Mouse (Mus musculus) heart, embryonic 15.5 days (tissue): ENCODE measurements around the gene Zfp382. TPM values are rescaled to one million over a fixed set of nuclear protein-coding genes. Genes with fewer than 3 reads are reported as not detected.
A peak's percentile ranks its signal among the peaks of the same experiment; 100 is the strongest.
"Not testable (repeated sequence)": the region's sequence is repeated elsewhere in the genome, so short reads cannot be mapped to it uniquely, and the experiment has no call there.

Experiments
- ATAC-seq: fragments of 200-750 bp; cut with Nextera tagmentation; replicated peaks from 2 replicates; pipeline ENCODE4 v1.8.0; 2017; ENCODE audit warnings: low read depth, moderate TSS enrichment; ENCODE audit not compliant: insufficient number of reproducible peaks, insufficient read depth, low FRiP score
- H3K27ac ChIP-seq: fragments of 300-500 bp; sonication (generic); 2 replicates; pipeline ENCODE4 v1.5.1; 2015; ENCODE audit warnings: mild to moderate bottlenecking, inconsistent platforms
- H3K27me3 ChIP-seq: fragments of 300-500 bp; sonication (generic); 2 replicates; pipeline ENCODE4 v1.6.1; 2015; ENCODE audit warnings: inconsistent platforms
- H3K36me3 ChIP-seq: fragments of 300-500 bp; sonication (generic); 2 replicates; pipeline ENCODE4 v1.6.1; 2015; ENCODE audit warnings: mild to moderate bottlenecking, inconsistent platforms
- H3K4me1 ChIP-seq: fragments of 300-500 bp; sonication (generic); replicated peaks from 2 replicates; pipeline ENCODE4 v1.6.1; 2015; ENCODE audit warnings: inconsistent platforms
- H3K4me2 ChIP-seq: fragments of 300-500 bp; sonication (generic); 2 replicates; pipeline ENCODE4 v1.6.1; 2015; ENCODE audit warnings: inconsistent platforms, mild to moderate bottlenecking, moderate library complexity
- H3K4me3 ChIP-seq: fragments of 300-500 bp; sonication (generic); 2 replicates; pipeline ENCODE4 v1.5.1; 2015; ENCODE audit warnings: mild to moderate bottlenecking, inconsistent platforms
- H3K9ac ChIP-seq: fragments of 300-500 bp; sonication (generic); 2 replicates; pipeline ENCODE4 v1.6.1; 2015; ENCODE audit warnings: mild to moderate bottlenecking, inconsistent platforms
- H3K9me3 ChIP-seq: fragments of 300-500 bp; sonication (generic); replicated peaks from 2 replicates; pipeline ENCODE4 v1.6.1; 2016; ENCODE audit warnings: inconsistent platforms
- WGBS: fragments of 180-500 bp; shearing (Covaris S2); methylation state at CpG from one replicate; pipeline ENCODE4 v1.1.7; 2015; ENCODE audit warnings: mixed read lengths; 5-methylcytosine and 5-hydroxymethylcytosine counted together
- polyA plus RNA-seq: library from polyadenylated mRNA; unstranded; fragments of >200 nt; fragmentation: Nextera tagmentation; extraction: Ambion mirVana; gene quantifications from 2 replicates; pipeline ENCODE4 v1.2.1, GENCODE M21; 2015

Gene Zfp382
- polyA plus RNA-seq, 1 experiment from 2014 or later, result 10.0 TPM

DNA sequence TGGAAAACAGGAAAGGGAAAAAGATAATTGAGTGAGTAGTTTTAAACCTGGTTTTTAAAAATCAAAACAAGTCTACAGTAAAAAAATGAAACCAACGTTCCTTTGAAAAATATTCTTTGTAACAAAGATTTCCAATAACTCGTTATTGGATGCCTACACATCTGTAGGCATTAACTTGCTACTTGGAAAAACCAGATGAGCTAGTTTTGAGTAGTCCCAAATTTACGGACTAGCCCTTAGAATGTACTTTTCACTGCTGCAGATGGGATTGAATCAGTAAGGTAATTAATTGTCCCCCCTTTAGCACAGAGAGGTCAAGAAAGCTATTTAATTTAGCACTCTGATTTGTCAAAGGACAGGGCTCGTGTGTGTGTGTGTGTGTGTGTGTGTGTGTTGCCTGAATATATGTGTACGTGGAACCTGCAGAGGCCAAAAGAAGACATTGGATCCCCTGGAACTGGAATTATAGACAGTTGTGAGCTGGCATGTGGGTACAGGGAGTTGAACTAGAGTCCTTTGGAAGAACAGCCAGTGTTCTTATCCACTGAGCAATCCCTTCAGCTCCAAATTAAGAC is 26.1 kb upstream of the Zfp382 start:
- Histone ChIP-seq H3K4me1 (peaks cover 29% of the 10 kb centered on the region), H3K27me3 (no peaks in the 10 kb centered on the region), H3K36me3 (peaks cover 22% of the 10 kb centered on the region), H3K4me3 (peak overlapping the region; percentile 86), H3K9me3 (no peaks in the 10 kb centered on the region), H3K4me2 (peak overlapping the region; percentile 74), H3K9ac (peak overlapping the region; percentile 45), H3K27ac (peak overlapping the region; percentile 99)
- ATAC-seq, result no peak
- 4% methylated on average over 5 of the region's 5 CpGs for WGBS

GRCm38 (mm10) chr7:30099297-30099696 is 22.4 kb upstream of the Zfp382 start:
- Histone ChIP-seq H3K27ac (no peak overlapping the region), H3K27me3 (no peaks in the 10 kb centered on the region), H3K36me3 (peaks cover 53% of the 10 kb centered on the region), H3K4me3 (no peak overlapping the region), H3K9me3 (peaks cover 4% of the 10 kb centered on the region; the same call in 1 of the 2 replicates), H3K4me2 (no peak overlapping the region), H3K9ac (no peak overlapping the region), H3K4me1 (peaks cover 24% of the 10 kb centered on the region)
- ATAC-seq, result no peak
- 82% methylated on average over 13 of the region's 13 CpGs for WGBS

GRCm38 (mm10) chr7:30116076-30116475 is 5.7 kb upstream of the Zfp382 start:
- Histone ChIP-seq H3K27ac (no peak overlapping the region), H3K4me2 (no peak overlapping the region), H3K9me3 (peaks cover 4% of the 10 kb centered on the region; the same call in 1 of the 2 replicates), H3K36me3 (no peaks in the 10 kb centered on the region), H3K27me3 (no peaks in the 10 kb centered on the region), H3K4me1 (peaks cover 7% of the 10 kb centered on the region; the same call in 1 of the 2 replicates), H3K9ac (no peak overlapping the region), H3K4me3 (no peak overlapping the region)
- 90% methylated on average over 5 of the region's 5 CpGs for WGBS
- ATAC-seq, result no peak

DNA sequence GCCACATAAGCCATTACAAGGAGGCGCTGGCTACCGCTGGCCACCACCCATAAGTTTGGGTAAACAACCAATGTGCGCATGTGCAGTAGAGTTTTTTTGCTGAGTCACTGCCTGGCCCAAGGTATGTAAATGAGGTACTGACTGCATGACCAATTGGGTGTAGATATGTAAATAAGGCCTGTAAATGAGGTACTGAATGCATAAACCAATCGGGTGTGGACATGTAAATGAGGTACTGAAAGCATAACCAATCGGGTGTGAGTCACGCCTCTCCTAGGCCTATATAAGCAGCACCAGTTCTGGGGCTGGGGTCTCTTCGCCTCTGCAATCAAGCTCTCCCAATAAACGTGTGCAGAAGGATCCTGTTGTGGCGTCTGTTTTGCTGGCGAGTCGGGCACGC is 3.8 kb upstream of the Zfp382 start:
- H3K27me3 ChIP-seq, H3K4me2 ChIP-seq, H3K27ac ChIP-seq, H3K36me3 ChIP-seq, H3K9me3 ChIP-seq, ATAC-seq, H3K9ac ChIP-seq, H3K4me3 ChIP-seq, H3K4me1 ChIP-seq: not testable (repeated sequence)
- WGBS, result 90% methylated on average over 12 of the region's 12 CpGs

- H3K9ac ChIP-seq, result peak overlapping the region; percentile 83
- H3K4me3 ChIP-seq, result peak overlapping the region; percentile 93
- no peaks in the 10 kb centered on the region for H3K9me3 ChIP-seq
- H3K4me1 ChIP-seq, result peaks cover 3% of the 10 kb centered on the region; the same call in 1 of the 2 replicates
- peak overlapping the region; percentile 91 for H3K27ac ChIP-seq
- ATAC-seq, result no peak; the same call in 1 of the 2 replicates
- peak overlapping the region; percentile 92 for H3K4me2 ChIP-seq
- H3K36me3 ChIP-seq, result peaks cover 17% of the 10 kb centered on the region
- no peaks in the 10 kb centered on the region for H3K27me3 ChIP-seq
- WGBS, result 4% methylated on average over 15 of the region's 15 CpGs
These were observed 417 bp downstream of the Zfp382 start for GRCm38 (mm10) chr7:30122188-30122530.

DNA sequence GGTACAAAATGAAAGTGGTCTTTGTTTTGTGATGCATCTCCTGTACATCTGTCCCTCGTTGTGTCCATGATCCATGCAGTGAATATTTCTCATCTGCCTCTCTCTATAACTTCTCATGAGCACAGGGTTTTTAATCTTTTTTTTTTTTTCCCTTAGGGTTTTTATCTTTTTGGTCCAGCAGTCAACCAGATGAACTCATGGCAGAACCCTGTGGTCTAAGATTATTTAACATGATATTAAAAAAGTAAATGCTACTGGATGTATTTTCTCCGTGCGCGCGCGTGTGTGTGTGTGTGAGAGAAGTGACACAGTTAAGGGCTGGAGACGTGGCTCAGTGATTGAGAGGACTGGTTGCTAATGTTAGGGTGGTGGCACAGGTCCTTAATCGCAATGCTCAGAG is 8.2 kb downstream of the Zfp382 start:
- Histone ChIP-seq H3K4me1 (no peaks in the 10 kb centered on the region), H3K9ac (no peak overlapping the region), H3K4me2 (no peak overlapping the region), H3K36me3 (peaks cover 88% of the 10 kb centered on the region), H3K27ac (no peak overlapping the region), H3K4me3 (no peak overlapping the region), H3K27me3 (no peaks in the 10 kb centered on the region), H3K9me3 (no peaks in the 10 kb centered on the region; the same call in 1 of the 2 replicates)
- ATAC-seq, result no peak
- 96% methylated on average over 8 of the region's 8 CpGs for WGBS

DNA sequence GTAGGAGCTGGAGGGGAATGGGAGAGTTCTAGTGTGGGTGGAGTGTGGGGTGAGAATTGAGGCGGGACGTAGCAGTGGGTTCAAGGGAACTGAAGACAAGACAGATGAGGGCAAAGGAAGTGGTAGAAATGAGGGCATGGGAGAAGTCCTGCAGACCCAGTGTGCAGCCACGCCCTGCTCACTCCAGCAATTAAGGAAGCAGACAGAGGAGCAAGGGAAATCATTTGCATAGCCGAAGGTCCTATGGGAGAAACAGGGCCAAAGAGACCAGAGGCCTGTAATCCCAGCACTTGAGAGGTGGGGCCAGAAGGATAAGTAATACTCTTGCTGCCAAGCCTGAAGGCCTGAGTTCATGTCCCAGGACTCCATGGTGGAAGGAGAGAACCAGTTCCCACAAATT is 10.7 kb downstream of the Zfp382 start:
- Histone ChIP-seq H3K27me3 (no peaks in the 10 kb centered on the region), H3K36me3 (peaks cover 89% of the 10 kb centered on the region), H3K9me3 (no peaks in the 10 kb centered on the region; the same call in 1 of the 2 replicates), H3K9ac (no peak overlapping the region), H3K27ac (no peak overlapping the region), H3K4me3 (no peak overlapping the region), H3K4me2 (no peak overlapping the region), H3K4me1 (no peaks in the 10 kb centered on the region)
- ATAC-seq, result no peak
- WGBS, result 90% methylated on average over 4 of the region's 4 CpGs

DNA sequence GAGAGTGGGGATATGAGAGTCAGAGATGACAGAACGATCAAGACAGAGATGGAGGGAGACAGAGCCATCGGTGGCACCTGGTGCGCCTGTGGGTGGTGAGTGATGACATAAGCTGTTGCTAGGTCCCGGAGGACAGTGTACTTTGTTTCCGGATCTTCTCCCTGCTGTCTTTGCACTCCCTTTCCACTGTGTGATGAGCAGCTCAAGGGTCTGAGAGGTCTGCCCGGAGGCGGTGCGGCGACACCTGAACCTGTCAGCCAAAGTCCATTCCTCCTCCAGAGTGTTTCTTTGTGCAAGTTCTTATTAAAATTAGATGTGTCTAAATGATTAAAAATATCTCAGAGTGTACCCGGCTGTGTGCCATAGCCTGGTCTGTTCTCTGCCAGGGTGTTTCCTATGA is 15.1 kb downstream of the Zfp382 start:
- H3K9me3 ChIP-seq, result no peaks in the 10 kb centered on the region; the same call in 1 of the 2 replicates
- WGBS, result 82% methylated on average over 10 of the region's 10 CpGs
- no peaks in the 10 kb centered on the region for H3K4me1 ChIP-seq
- H3K27me3 ChIP-seq, result no peaks in the 10 kb centered on the region
- H3K4me3 ChIP-seq, result no peak overlapping the region
- H3K27ac ChIP-seq, result no peak overlapping the region
- no peak overlapping the region for H3K9ac ChIP-seq
- H3K4me2 ChIP-seq, result no peak overlapping the region
- ATAC-seq, result no peak
- H3K36me3 ChIP-seq, result peaks cover 61% of the 10 kb centered on the region

- H3K4me1 ChIP-seq, result no peaks in the 10 kb centered on the region
- peak overlapping the region; percentile 68 for H3K4me3 ChIP-seq
- 13% methylated on average over 8 of the region's 8 CpGs for WGBS
- no peaks in the 10 kb centered on the region for H3K9me3 ChIP-seq
- H3K27ac ChIP-seq, result peak overlapping the region; percentile 84
- no peak for ATAC-seq
- peak overlapping the region; percentile 70 for H3K9ac ChIP-seq
- no peaks in the 10 kb centered on the region for H3K27me3 ChIP-seq
- peaks cover 3% of the 10 kb centered on the region; the same call in 1 of the 2 replicates for H3K36me3 ChIP-seq
- H3K4me2 ChIP-seq, result peak overlapping the region; percentile 70
These were observed 21.4 kb downstream of the Zfp382 start for GRCm38 (mm10) chr7:30143170-30143554.

DNA sequence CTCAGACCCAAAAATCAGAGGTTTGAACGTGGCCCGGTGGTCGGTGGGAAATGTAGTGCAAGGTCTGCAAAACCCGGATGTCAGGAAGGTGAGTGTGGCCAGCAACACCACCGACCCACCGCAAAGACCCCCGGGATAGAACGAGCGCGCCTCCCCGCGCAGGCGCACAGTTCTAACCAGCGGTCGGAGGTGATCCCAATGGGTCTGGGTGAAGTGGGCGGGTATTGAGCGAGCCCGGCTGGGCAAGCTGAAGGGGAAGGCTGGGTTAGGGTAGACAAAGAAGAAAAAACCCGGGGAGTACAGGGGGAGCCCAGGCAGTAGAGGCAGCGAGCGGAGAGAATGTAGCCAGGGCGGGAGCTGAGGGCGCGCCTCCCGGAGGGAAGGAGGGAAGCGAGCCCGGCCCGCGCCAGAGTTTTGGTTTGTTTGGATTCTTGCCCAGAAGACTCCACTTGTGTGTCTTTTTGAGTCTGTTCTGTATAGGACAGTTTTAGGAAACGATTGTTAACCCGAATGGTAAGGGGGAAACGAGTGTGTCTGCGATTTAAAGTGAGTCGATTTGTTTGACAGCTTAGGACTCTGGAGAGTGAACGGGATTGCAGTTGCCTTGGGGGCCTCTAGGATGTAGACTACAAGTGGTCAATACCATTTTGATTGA is 21.9 kb downstream of the Zfp382 start:
- H3K27me3 ChIP-seq, result no peaks in the 10 kb centered on the region
- H3K27ac ChIP-seq, result peak overlapping the region; percentile 84
- WGBS, result 2% methylated on average over 35 of the region's 35 CpGs
- H3K4me1 ChIP-seq, result no peaks in the 10 kb centered on the region
- peak overlapping the region; percentile 68 for H3K4me3 ChIP-seq
- peak overlapping the region; percentile 70 for H3K4me2 ChIP-seq
- ATAC-seq, result peak; percentile 94
- no peaks in the 10 kb centered on the region for H3K9me3 ChIP-seq
- peaks cover 3% of the 10 kb centered on the region for H3K36me3 ChIP-seq
- peak overlapping the region; percentile 70 for H3K9ac ChIP-seq

- peaks cover 21% of the 10 kb centered on the region for H3K36me3 ChIP-seq
- H3K9ac ChIP-seq, result no peak overlapping the region
- ATAC-seq, result no peak
- H3K4me3 ChIP-seq, result no peak overlapping the region
- peaks cover 27% of the 10 kb centered on the region for H3K9me3 ChIP-seq
- no peak overlapping the region for H3K27ac ChIP-seq
- H3K4me1 ChIP-seq, result no peaks in the 10 kb centered on the region
- H3K4me2 ChIP-seq, result no peak overlapping the region
- no peaks in the 10 kb centered on the region for H3K27me3 ChIP-seq
- WGBS, result 94% methylated on average over 5 of the region's 5 CpGs
These were observed 25.3 kb downstream of the Zfp382 start for GRCm38 (mm10) chr7:30147011-30147410.

GRCm38 (mm10) chr7:30154040-30154439 is 32.3 kb downstream of the Zfp382 start:
- ATAC-seq, result no peak
- WGBS, result 81% methylated on average over 1 of the region's 1 CpGs

More at GRCm38 (mm10) chr7:30154040-30154439, 32.3 kb downstream of the Zfp382 start:
- Histone ChIP-seq H3K4me2 (no peak overlapping the region), H3K27ac (no peak overlapping the region), H3K36me3 (peaks cover 73% of the 10 kb centered on the region), H3K4me3 (no peak overlapping the region), H3K9ac (no peak overlapping the region), H3K4me1 (no peaks in the 10 kb centered on the region), H3K9me3 (peaks cover 51% of the 10 kb centered on the region), H3K27me3 (no peaks in the 10 kb centered on the region)
